In the genomic region with DNA sequence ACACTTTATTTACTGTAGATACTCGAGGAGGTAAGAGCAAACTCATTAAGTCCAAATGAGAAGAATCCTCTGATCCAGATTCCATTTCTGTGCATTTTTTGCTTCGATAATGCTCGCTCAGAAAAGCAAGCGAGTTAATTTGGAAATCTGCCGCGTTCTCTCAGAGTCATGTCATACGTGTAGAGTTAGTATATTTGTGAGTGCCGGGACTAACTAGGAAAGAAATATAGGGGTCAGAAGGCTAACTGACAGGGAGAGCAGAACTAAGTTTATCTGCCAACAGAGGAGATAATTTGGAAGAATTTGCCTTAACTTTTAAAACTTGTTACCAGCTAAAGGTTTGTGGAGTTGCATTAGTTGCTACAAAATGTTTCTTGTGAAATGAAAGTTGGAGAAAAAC, we compare ENCODE assay signal across 8 mouse cellular contexts. TPM values are rescaled to one million over a fixed set of nuclear protein-coding genes. Genes with fewer than 3 reads are reported as not detected.
DNase-seq lines count a peak whose midpoint lies in the region; ATAC-seq and TF ChIP-seq lines count a peak whose summit lies in the region.

No protein-coding gene starts in this region.

- H3K36me3 ChIP-seq in testis, adult 2 months (ENCODE audit: control insufficient read depth, insufficient read depth, low read length) = no peaks in the 10 kb centered on the region; the same call in none of the 2 replicates
- H3K36me3 ChIP-seq in limb, embryonic 15.5 days = peaks cover 26% of the 10 kb centered on the region
- peaks cover 2% of the 10 kb centered on the region; the same call in 1 of the 2 replicates for H3K36me3 ChIP-seq in stomach, postnatal 0 days (ENCODE audit: control insufficient read depth, insufficient read depth, low read length)

- TF ChIP-seq EP300 in stomach, postnatal 0 days (optimal IDR thresholded peaks at IDR 0.05) = no peak

- no peaks in the 10 kb centered on the region for H3K27me3 ChIP-seq in cerebellum, adult 2 months (ENCODE audit: control insufficient read depth, insufficient read depth, low read length)
- H3K27me3 ChIP-seq in testis, adult 2 months (ENCODE audit: control insufficient read depth, insufficient read depth, low read length) = no peaks in the 10 kb centered on the region
- no peaks in the 10 kb centered on the region for H3K27me3 ChIP-seq in limb, embryonic 15.5 days
- H3K27me3 ChIP-seq in stomach, postnatal 0 days (ENCODE audit: control insufficient read depth, insufficient read depth, low read length) = no peaks in the 10 kb centered on the region

- peak overlapping the region; percentile 73 for H3K9ac ChIP-seq in limb, embryonic 15.5 days
- peak overlapping the region; percentile 90 for H3K9ac ChIP-seq in stomach, postnatal 0 days (ENCODE audit: low read length)

- under 1% methylated on average over 8 of the region's 8 CpGs for WGBS in cerebellum, adult 2 months
- 4% methylated on average over 8 of the region's 8 CpGs for WGBS in limb, embryonic 15.5 days
- WGBS in stomach, postnatal 0 days = under 1% methylated on average over 8 of the region's 8 CpGs

- ATAC-seq in limb, embryonic 15.5 days (ENCODE audit: insufficient number of reproducible peaks, low FRiP score, low TSS enrichment, low read depth) = no peak
- ATAC-seq in stomach, postnatal 0 days (ENCODE audit: low FRiP score, low TSS enrichment) = no peak

- H3K9me3 ChIP-seq in limb, embryonic 15.5 days = no peaks in the 10 kb centered on the region
- H3K9me3 ChIP-seq in stomach, postnatal 0 days (ENCODE audit: control insufficient read depth, low read length) = no peaks in the 10 kb centered on the region

- no peak for DNase-seq in cerebellum, adult 2 months
- DNase-seq in cerebellum, adult 11 months = no peak
- DNase-seq in testis, postnatal 14 days (ENCODE audit: low spot score) = no peak
- no peak for DNase-seq in stomach, postnatal 0 days (ENCODE audit: low spot score)
- no peak for DNase-seq in left cerebral cortex, adult 8-10 months (ENCODE audit: low spot score in 2 of 2)
- DNase-seq in adrenal gland, postnatal 10 days = no peak

- peak overlapping the region; percentile 92 for H3K4me3 ChIP-seq in cerebellum, adult 2 months (replicated peaks; ENCODE audit: insufficient read depth, low read depth, low read length)
- peak overlapping the region; percentile 99; the same call in 1 of the 2 replicates for H3K4me3 ChIP-seq in testis, adult 2 months (ENCODE audit: control insufficient read depth, low read depth, low read length)
- peak overlapping the region; percentile 79 for H3K4me3 ChIP-seq in limb, embryonic 15.5 days
- peak overlapping the region; percentile 78 for H3K4me3 ChIP-seq in stomach, postnatal 0 days (ENCODE audit: low read depth, low read length)

- TF ChIP-seq POLR2A in cerebellum, adult 2 months (IDR thresholded peaks at IDR 0.05; ENCODE audit: borderline replicate concordance, insufficient read depth, low read length) = no peak
- TF ChIP-seq POLR2A in testis, adult 2 months (IDR thresholded peaks at IDR 0.05; ENCODE audit: control insufficient read depth, low read depth, low read length) = no peak

- TF ChIP-seq CTCF in cerebellum, adult 2 months (IDR thresholded peaks at IDR 0.05; ENCODE audit: borderline replicate concordance, insufficient read depth, low read depth, low read length) = no peak
- no peak for TF ChIP-seq CTCF in testis, adult 2 months (IDR thresholded peaks at IDR 0.05; ENCODE audit: control insufficient read depth, insufficient read depth, insufficient replicate concordance, low read depth, low read length)
- no peak for TF ChIP-seq CTCF in stomach, postnatal 0 days (IDR thresholded peaks at IDR 0.05; ENCODE audit: low read depth)

- no peak overlapping the region for H3K27ac ChIP-seq in cerebellum, adult 2 months (ENCODE audit: insufficient read depth, low read length)
- peak overlapping the region; percentile 97 for H3K27ac ChIP-seq in testis, adult 2 months (ENCODE audit: control insufficient read depth, insufficient read depth, low read depth, low read length)
- H3K27ac ChIP-seq in limb, embryonic 15.5 days = peak overlapping the region; percentile 84; the same call in 1 of the 2 replicates
- no peak overlapping the region for H3K27ac ChIP-seq in stomach, postnatal 0 days (replicated peaks)

- peak overlapping the region; percentile 66 for H3K4me2 ChIP-seq in limb, embryonic 15.5 days
- peak overlapping the region; percentile 65 for H3K4me2 ChIP-seq in stomach, postnatal 0 days (replicated peaks; ENCODE audit: low read depth)

- H3K4me1 ChIP-seq in cerebellum, adult 2 months (ENCODE audit: control insufficient read depth, insufficient read depth, low read length) = peaks cover 3% of the 10 kb centered on the region; the same call in 1 of the 2 replicates
- peaks cover 3% of the 10 kb centered on the region for H3K4me1 ChIP-seq in testis, adult 2 months (ENCODE audit: control insufficient read depth, insufficient read depth, low read length)
- peaks cover 11% of the 10 kb centered on the region for H3K4me1 ChIP-seq in limb, embryonic 15.5 days
- no peaks in the 10 kb centered on the region for H3K4me1 ChIP-seq in stomach, postnatal 0 days (replicated peaks; ENCODE audit: control insufficient read depth, insufficient read depth)

RNA-seq across cellular contexts. Expression of gene Nup155, which starts 0.7 kb away (rescaled TPM):
- 14.9 and 15.7 TPM in 2 replicates for polyA plus RNA-seq in cerebellum, adult 2 months (2012; rRNA removed)
- polyA plus RNA-seq in testis, adult 2 months (2012; rRNA removed) = 15.4 and 18.5 TPM in 2 replicates
- 13.4 and 14.1 TPM in 2 replicates for polyA plus RNA-seq in limb, embryonic 15.5 days (2015; fragmentation: Nextera tagmentation; extraction: Ambion mirVana)
- polyA plus RNA-seq in stomach, postnatal 0 days (2015; fragmentation: Nextera tagmentation; extraction: Ambion mirVana) = 3.0 and 3.8 TPM in 2 replicates
- total RNA-seq in left cerebral cortex, adult 8-10 months (2022) = 10 to 100 TPM; 14.8 to 20.7 (median 18.6) TPM
- 10 to 100 TPM; 18.7 to 25.4 TPM for total RNA-seq in adrenal gland, postnatal 10 days (2021)

RNA-seq across cellular contexts. Expression of gene Wdr70, which starts 10.8 kb away (rescaled TPM):
- 34.7 and 36.1 TPM in 2 replicates for polyA plus RNA-seq in cerebellum, adult 2 months (2012; rRNA removed)
- polyA plus RNA-seq in testis, adult 2 months (2012; rRNA removed) = 24.2 and 31.3 TPM in 2 replicates
- 52.8 and 54.9 TPM in 2 replicates for polyA plus RNA-seq in limb, embryonic 15.5 days (2015; fragmentation: Nextera tagmentation; extraction: Ambion mirVana)
- 21.4 and 22.6 TPM in 2 replicates for polyA plus RNA-seq in stomach, postnatal 0 days (2015; fragmentation: Nextera tagmentation; extraction: Ambion mirVana)
- 10 to 100 TPM; 30.6 to 38.0 (median 32.7) TPM for total RNA-seq in left cerebral cortex, adult 8-10 months (2022)
- 10 to 100 TPM; 24.5 to 25.6 TPM for total RNA-seq in adrenal gland, postnatal 10 days (2021)

RNA-seq across cellular contexts. Expression of gene Cplane1, which starts 59.1 kb away (rescaled TPM):
- polyA plus RNA-seq in cerebellum, adult 2 months (2012; rRNA removed) = 26.8 and 29.3 TPM in 2 replicates
- 15.2 and 15.5 TPM in 2 replicates for polyA plus RNA-seq in testis, adult 2 months (2012; rRNA removed)
- 6.5 and 8.2 TPM in 2 replicates for polyA plus RNA-seq in limb, embryonic 15.5 days (2015; fragmentation: Nextera tagmentation; extraction: Ambion mirVana)
- 1.9 and 2.0 TPM in 2 replicates for polyA plus RNA-seq in stomach, postnatal 0 days (2015; fragmentation: Nextera tagmentation; extraction: Ambion mirVana)
- total RNA-seq in left cerebral cortex, adult 8-10 months (2022) = 10 to 100 TPM; 30.3 to 33.9 (median 31.4) TPM
- total RNA-seq in adrenal gland, postnatal 10 days (2021) = 10 to 100 TPM in 1 of 2 experiments, 1 to 10 TPM in 1; 7.7 to 12.4 TPM

Comparison
In these comparisons a context has a peak if more than half of its experiments do, and no peak if none do; other contexts are left out.
1. H3K27ac ChIP-seq: peak in testis, adult 2 months (single experiment) and limb, embryonic 15.5 days (single experiment); none in cerebellum, adult 2 months (single experiment) and stomach, postnatal 0 days (single experiment).
2. Peak in every context shown above with its lines, with median percentiles within 50 percentile points of each other: H3K4me3 ChIP-seq.